Mouse (Mus musculus) G1E (cell line): ENCODE data around the gene 5330417C22Rik. TPM values are rescaled to one million over a fixed set of nuclear protein-coding genes. Genes with fewer than 3 reads are reported as not detected.

Experiments used
- ATAC-seq: 2 replicates; pipeline ENCODE4 v1.8.0; 2016; ENCODE audit warnings: mild to moderate bottlenecking; ENCODE audit not compliant: insufficient number of reproducible peaks, poor library complexity, low FRiP score, severe bottlenecking; ENCODE audit errors: extremely low read depth
- DNase-seq: peaks from one replicate; pipeline ENCODE4 v3.0.0; 2012; ENCODE audit warnings: low spot score
- H3K27me3 ChIP-seq: 2 replicates; pipeline ENCODE4 v1.6.1; 2012; ENCODE audit warnings: mild to moderate bottlenecking, low read length, inconsistent platforms; ENCODE audit not compliant: insufficient read depth
- H3K36me3 ChIP-seq: replicated peaks from 2 replicates; pipeline ENCODE3; 2012; ENCODE audit warnings: mild to moderate bottlenecking, inconsistent platforms
- H3K4me1 ChIP-seq: 2 replicates; pipeline ENCODE4 v1.6.1; 2012; ENCODE audit warnings: low read depth, low read length, inconsistent platforms, mixed read lengths; ENCODE audit not compliant: insufficient read depth
- H3K4me3 ChIP-seq: 2 replicates; pipeline ENCODE4 v1.5.1; 2012; ENCODE audit warnings: low read depth, mild to moderate bottlenecking, inconsistent platforms, low read length, moderate library complexity, mixed read lengths
- H3K9me3 ChIP-seq: replicated peaks from 2 replicates; pipeline ENCODE4 v1.6.1; 2012; ENCODE audit warnings: inconsistent platforms
- CTCF ChIP-seq: IDR thresholded peaks from 2 replicates; pipeline ENCODE4 v1.5.1; 2012; ENCODE audit warnings: low read depth, low read length, inconsistent platforms, mixed read lengths
- GATA1 ChIP-seq: IDR thresholded peaks from 2 replicates; pipeline ENCODE4 v1.6.1; 2012; ENCODE audit warnings: borderline replicate concordance, low read length, inconsistent platforms, mixed read lengths
- GATA2 ChIP-seq: IDR thresholded peaks from 2 replicates; pipeline ENCODE4 v1.6.1; 2012; ENCODE audit warnings: low read depth, low read length, inconsistent platforms, borderline replicate concordance
- POLR2AphosphoS5 ChIP-seq: IDR thresholded peaks from 2 replicates; pipeline ENCODE4 v1.6.1; 2012; ENCODE audit warnings: low read depth, low read length, inconsistent platforms; ENCODE audit not compliant: insufficient replicate concordance
- TAL1 ChIP-seq: conservative IDR thresholded peaks from 2 replicates; pipeline ENCODE4 v1.6.1; 2012; ENCODE audit warnings: low read depth, low read length, inconsistent platforms, mixed read lengths
- polyA plus RNA-seq: library from polyadenylated mRNA; stranded (reverse); fragments of >175 nt; gene quantifications from 2 replicates; pipeline ENCODE4 v1.2.3, GENCODE M21; 2012
- total RNA-seq, 2 experiments: library from RNA; stranded (forward) in 1 of 2; stranded (reverse) in 1 of 2; fragments of 200-1000 nt in 1 of 2; fragments of >200 nt in 1 of 2; fragmentation: Nextera tagmentation in 1 of 2; gene quantifications; 2 replicates each; pipeline ENCODE4 v1.2.3; 2014 to 2017

Gene 5330417C22Rik
- total and polyA plus RNA-seq, 3 experiments: under 0.01 TPM; not detected in 2

DNA sequence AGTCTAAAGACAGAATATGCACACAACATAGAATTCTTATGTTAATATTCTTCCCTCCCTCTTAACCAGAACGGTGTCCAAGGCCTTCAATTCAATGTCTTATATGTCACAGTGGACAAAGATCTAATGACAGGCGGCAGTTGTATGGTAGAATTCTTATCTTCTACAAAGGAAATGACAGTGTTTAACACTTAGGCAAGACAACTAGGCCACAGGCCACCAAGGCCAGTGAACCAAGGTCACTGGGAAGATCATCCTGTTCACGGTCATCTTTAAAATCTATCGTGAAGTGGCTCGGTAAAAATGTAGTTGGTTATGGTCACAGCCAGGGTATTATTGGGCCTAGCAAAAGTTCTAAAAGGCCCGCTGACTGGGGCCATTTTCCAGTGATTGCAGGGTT lies 2.4 kb downstream of the 5330417C22Rik start, which contains the start of gene 1700013F07Rik:
Gene 1700013F07Rik (plus strand): TSS at position 200 of the 400 bp plus-strand sequence.
- H3K4me1 ChIP-seq: peaks cover 10% of the 10 kb centered on the region
- no peak within 1 kb of the TSS for H3K4me3 ChIP-seq
- DNase-seq: no peak
- no peaks in the 10 kb centered on the region for H3K9me3 ChIP-seq
- TF ChIP-seq CTCF: no peak
- TF ChIP-seq TAL1: no peak
- TF ChIP-seq POLR2AphosphoS5: no peak
- TF ChIP-seq GATA2: no peak
- no peak for TF ChIP-seq GATA1
- H3K36me3 ChIP-seq: no peaks in the 10 kb centered on the region
- H3K27me3 ChIP-seq: peaks cover 47% of the 10 kb centered on the region
- no peak for ATAC-seq

DNA sequence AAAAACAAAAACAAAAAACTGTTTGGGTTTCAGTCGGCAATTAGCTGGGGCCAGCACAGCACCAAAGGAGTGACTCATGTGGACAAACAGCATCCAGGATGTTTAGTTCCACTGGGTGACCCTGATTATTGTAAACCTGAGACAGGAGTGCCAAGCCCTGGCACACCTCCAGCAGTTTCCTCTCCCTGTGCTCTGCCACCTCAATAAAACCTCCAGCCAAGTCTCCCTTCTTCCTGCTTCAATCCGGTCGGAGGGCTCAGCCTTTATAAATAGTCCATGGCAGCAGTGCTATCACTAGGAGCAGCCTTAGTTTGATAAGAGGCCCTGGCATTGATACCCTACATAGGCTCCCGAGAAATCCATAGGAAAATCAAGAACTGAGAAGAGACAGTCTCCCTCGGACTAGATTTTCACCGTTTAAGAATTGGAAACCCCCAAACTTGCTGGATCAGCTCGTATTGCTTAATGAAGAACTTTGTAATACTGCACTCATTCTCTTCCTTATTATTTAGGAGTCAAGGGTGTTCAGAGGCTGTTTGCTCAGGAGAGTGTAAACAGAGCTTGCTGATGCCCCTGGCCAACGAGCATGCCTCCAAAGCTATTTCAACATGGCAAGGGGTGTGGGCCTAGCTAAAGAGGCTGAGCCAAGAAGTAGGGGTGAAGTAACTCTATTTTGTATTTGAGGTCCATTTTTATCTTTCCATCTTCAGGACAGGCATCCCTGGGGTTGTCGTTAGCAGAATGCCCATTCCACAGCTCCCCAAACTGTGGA lies 3.0 kb downstream of the 5330417C22Rik start:
- DNase-seq: no peak

GRCm38 (mm10) chr3:108528489-108528888 lies 7.8 kb downstream of the 5330417C22Rik start:
- ATAC-seq (no peak), DNase-seq (no peak)
- Histone ChIP-seq H3K27me3 (peaks cover 21% of the 10 kb centered on the region; the same call in 1 of the 2 replicates), H3K4me1 (no peaks in the 10 kb centered on the region), H3K36me3 (no peaks in the 10 kb centered on the region), H3K4me3 (no peak overlapping the region), H3K9me3 (peaks cover 3% of the 10 kb centered on the region; the same call in 1 of the 2 replicates)
- TF ChIP-seq CTCF: no peak
- no peak for TF ChIP-seq POLR2AphosphoS5
- no peak for TF ChIP-seq GATA1
- TF ChIP-seq GATA2: no peak
- TF ChIP-seq TAL1: no peak

More for the DNA sequence above, 3.0 kb downstream of the 5330417C22Rik start:
- TF ChIP-seq TAL1: no peak
- Histone ChIP-seq H3K9me3 (peaks cover 3% of the 10 kb centered on the region; the same call in 1 of the 2 replicates), H3K4me3 (no peak overlapping the region), H3K27me3 (peaks cover 44% of the 10 kb centered on the region), H3K4me1 (peaks cover 10% of the 10 kb centered on the region), H3K36me3 (no peaks in the 10 kb centered on the region)
- ATAC-seq: no peak

GRCm38 (mm10) chr3:108523415-108523814 lies 12.9 kb downstream of the 5330417C22Rik start:
- Histone ChIP-seq H3K4me3 (no peak overlapping the region), H3K4me1 (no peaks in the 10 kb centered on the region), H3K36me3 (no peaks in the 10 kb centered on the region), H3K9me3 (peaks cover under 1% of the 10 kb centered on the region; the same call in 1 of the 2 replicates), H3K27me3 (0 out of 2 replicates have a peak, but pooled peaks cover 3% of the 10 kb centered on the region)
- ATAC-seq (no peak), DNase-seq (no peak)
- TF ChIP-seq POLR2AphosphoS5 (no peak), GATA2 (no peak), CTCF (no peak), TAL1 (no peak), GATA1 (no peak)

DNA sequence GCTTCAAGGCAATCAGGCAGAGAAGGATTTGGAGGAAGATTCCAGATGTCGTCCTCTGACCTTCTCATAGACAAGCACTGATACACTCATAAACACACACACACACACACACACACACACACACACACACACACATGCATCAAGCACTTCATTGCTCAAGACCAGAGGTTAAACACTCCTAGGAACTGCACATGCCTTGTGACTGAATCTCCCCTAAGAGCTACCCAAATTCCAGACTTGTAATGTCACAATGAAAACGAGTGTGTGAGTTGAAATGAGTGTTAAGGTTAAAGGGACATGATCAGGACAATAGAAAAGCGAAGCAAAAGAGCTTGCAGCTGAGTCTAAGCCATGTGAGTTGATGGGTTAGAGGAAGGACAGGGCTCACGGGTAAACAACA lies 18.1 kb downstream of the 5330417C22Rik start:
- peaks cover 6% of the 10 kb centered on the region; the same call in 1 of the 2 replicates for H3K27me3 ChIP-seq
- no peak for ATAC-seq

GRCm38 (mm10) chr3:108513465-108513864 lies 22.9 kb downstream of the 5330417C22Rik start:
- Histone ChIP-seq H3K4me1 (no peaks in the 10 kb centered on the region), H3K4me3 (no peak overlapping the region), H3K9me3 (no peaks in the 10 kb centered on the region), H3K27me3 (peaks cover 15% of the 10 kb centered on the region), H3K36me3 (no peaks in the 10 kb centered on the region)
- TF ChIP-seq GATA2 (no peak), POLR2AphosphoS5 (no peak), TAL1 (no peak), GATA1 (no peak), CTCF (no peak)
- no peak for DNase-seq
- ATAC-seq: no peak

More for the DNA sequence above, 18.1 kb downstream of the 5330417C22Rik start:
- DNase-seq: no peak
- H3K9me3 ChIP-seq: no peaks in the 10 kb centered on the region
- no peaks in the 10 kb centered on the region for H3K4me1 ChIP-seq
- H3K36me3 ChIP-seq: no peaks in the 10 kb centered on the region
- H3K4me3 ChIP-seq: no peak overlapping the region
- TF ChIP-seq CTCF (no peak), POLR2AphosphoS5 (no peak), GATA2 (no peak)
